Mouse (Mus musculus) cerebral cortex, adult 2 months (tissue): ENCODE results near the gene Lingo1.

ENCODE experiments used
- WGBS: fragments of 180-500 bp; shearing (Covaris S2); methylation state at CpG from one replicate; pipeline ENCODE4 v1.1.7; 2018; 5-methylcytosine and 5-hydroxymethylcytosine counted together

The Lingo1 gene

DNA sequence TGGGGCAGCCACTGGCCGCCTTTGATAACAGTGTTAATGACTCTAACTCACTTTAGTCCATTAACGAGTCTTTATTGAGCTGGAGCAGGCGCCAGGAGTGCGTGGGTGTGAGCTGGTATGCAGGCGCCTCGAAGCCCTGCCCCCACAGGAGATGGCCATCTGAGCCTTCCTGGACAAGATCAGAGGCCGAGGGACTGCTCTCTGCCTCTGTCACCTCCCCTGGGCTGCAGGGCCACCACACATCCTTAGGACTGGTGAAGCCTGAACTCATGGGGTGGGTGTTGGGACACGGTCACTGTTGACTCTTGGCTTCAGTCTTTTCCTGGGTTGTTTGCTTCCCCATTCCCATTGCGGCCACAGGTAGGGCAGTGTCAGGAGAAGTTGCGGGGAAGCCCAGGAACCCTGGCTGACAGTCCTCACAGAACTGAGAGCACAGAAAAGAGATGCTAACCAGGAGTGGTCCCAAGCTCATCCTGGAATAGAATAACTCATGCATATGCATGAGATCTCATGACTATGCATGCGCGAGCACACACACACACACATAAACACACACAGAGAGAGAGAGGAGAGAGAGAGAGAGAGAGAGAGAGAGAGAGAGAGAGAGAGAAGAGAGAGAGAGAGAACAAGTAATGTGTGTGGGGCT, 191.3 kb downstream of the Lingo1 start:
- WGBS = 30% methylated on average over 12 of the region's 12 CpGs

DNA sequence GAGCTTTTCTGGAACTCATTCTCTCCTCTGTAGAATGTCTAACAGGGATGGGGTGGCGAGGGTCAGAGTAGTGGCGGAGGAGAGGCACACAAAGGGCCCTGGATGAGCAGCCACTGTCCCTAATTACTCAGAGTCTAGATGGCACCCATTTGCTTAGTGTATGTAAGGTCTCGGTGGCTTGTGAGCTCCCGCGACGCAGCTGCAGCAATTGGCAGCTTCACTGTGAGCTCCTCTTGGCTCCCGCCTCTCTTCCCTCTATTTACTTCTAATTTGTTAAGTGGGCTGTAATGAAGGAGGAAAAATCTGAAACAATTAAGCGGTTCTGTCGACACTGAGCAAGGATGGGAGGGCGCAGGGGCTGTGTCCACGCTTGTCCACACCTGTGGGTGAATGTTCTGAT, 195.6 kb downstream of the Lingo1 start:
- 38% methylated on average over 11 of the region's 11 CpGs for WGBS

DNA sequence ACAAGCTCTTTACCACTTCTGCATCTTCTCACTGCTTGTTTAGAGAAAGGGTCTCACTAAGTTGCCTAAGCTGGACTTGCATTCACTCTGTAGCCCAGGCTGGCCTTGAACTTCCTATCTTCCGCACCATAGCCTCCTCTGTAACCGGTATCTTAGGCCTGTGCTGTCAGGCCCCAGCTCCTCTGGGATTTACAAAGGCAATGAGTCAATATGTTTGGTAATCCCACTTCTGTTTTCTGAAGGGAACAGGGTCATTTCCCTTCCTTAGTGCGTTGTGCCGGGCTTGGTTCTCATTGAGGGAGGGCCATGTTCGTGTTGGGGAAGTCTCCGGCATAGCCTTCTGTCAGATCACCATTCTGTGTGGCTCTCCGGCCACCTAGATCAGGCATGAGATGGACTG, 203.6 kb downstream of the Lingo1 start:
- WGBS = 84% methylated on average over 7 of the region's 7 CpGs

DNA sequence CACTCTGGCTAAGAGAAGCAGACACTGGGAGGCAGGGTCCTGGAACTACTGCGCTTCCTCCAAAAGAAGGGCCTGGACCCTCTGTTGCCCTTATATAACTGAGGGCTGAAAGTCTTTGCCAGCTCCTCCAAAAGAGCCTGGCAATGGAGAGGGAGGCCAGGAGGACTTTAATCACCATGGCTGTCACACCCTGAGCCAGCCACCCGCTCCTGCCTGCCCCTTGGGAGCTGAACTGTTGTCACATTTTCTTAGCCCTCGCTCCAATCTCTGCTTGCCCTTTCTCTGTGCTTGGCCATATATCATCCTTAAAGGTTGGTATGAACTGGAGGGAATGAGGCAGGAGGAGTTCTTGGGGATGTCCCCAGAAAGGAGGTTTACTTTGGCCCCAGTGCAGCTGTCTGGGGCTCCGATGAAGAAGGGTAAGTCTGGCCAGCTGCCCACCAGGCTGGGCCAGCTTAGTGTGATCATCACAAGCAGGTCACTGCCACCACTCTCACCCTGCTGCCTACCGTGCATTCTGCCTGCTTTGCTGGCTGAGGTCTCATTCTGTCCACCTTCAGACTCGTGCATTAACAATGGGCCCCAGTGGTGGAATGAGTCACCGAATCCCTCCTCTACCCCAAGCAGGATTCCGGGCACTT, 204.9 kb downstream of the Lingo1 start:
- WGBS = 80% methylated on average over 8 of the region's 8 CpGs

DNA sequence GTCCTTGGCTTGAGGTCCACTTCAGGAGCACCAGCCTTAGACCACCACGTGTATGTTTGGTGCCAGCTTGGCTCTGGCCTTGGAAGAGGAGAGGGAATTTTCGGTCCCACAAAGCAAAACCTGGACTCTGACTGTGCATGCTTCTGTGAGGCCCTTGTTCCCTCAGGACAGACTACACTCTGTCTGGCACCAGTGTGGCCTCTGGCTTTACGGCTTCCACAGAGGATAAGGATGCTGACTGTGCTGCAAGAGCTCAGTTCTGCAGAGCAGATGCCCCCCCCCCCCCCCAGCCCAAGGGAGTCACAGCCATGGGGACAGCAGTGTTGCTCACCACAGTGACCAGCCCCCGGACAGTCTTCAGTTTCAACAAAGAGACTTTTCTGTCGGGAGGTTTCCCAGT, 206.5 kb downstream of the Lingo1 start:
- WGBS = 64% methylated on average over 5 of the region's 5 CpGs

DNA sequence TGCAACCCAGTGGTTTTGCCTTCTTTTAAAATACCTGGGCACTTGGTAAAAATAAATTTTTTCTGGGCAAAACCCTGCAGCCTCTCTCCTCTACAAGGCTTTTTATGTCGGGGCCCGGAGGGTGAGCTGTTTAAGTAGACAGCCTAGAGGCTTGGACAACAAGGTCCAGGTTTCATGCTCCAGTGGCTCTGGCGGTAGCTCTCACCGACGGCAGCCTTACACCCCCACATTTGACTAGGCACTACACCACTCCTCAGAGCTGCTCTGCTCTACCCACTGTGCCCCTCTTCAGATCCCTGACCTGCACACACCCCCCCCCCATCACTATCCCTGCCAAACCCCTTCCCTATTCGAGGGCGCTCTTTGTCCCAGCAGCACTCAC, 212.2 kb downstream of the Lingo1 start:
- 66% methylated on average over 7 of the region's 7 CpGs for WGBS

DNA sequence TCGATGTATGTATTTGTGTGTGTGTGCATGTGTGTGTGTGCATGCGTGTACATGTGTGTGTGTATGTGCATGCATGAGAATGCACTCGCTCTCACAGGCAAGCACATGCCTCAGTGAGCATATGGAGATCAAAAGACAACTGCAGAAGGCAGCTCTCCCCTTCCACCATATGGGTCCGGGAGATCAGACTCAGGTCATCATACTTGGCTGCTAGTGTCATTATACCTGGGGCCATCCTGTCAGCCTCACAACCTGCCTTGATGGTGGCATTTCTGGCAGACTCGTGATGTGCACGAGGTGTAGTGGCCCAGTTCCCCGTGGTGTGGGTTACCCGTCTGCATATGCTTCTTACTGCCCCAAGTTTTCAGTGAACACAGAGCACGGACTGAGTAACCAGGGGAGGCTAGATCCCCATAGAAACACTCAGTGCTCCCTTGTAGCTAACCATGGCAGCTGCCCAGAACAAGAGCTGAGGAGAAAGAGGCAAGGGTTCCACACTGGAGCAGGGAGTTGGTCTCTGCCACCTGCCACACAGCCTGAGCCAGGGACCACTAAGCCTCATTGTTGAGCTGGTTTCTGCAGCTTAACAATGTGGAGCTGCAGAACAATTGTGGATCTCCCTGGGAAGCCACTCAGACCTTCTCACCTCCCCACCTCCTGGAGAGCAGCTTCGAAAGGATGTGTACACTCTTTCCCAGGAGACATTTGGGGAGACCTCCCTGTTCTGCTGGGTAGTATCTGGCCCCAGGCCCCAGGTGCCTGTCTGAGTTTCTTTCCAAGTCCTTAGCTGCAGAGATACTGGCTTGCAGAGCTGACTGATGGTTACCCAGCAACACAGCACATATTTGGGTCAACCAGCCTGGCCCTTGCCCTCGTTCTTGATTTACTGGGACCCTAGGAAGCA, 212.9 kb downstream of the Lingo1 start:
- 66% methylated on average over 11 of the region's 11 CpGs for WGBS

DNA sequence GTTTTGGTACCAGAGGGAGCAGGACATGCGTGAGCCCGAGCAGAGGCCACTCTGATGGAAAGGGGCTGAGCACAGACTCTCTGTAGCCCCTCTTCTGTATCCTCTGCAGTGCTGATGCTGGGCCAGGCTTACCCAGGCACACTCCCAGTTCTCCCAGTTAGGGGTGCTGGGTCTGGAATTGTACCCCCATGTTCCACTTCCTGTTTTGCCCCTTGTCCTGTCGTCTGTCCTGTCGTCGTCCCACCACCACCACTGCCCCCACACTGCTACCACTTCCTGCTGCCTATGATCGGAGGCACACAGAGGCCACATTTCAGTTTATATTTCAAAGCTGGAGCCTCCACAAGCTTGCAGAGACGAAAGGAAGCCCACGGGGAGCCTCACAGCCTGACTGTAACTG, 213.6 kb downstream of the Lingo1 start:
- 73% methylated on average over 8 of the region's 8 CpGs for WGBS

DNA sequence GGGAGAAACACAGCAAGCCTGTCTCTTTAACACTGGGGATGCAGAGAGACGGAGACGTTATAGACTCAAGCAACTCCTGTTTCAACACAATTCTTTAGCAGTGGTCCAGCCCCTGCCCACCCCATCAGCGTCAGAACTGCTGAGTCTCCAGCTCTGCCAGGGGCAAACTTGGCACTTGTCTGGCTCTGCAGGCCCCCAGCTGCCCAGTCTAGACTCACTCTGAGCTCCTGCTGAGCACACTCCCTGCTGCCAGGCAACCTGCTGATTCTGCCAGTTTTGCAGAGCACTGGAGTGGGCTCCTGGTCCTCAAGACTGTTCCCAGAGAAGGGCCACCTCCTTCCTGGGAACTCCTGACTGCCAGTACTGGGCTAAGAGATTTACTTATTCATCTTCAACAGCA, 214.6 kb downstream of the Lingo1 start:
- 53% methylated on average over 3 of the region's 3 CpGs for WGBS

DNA sequence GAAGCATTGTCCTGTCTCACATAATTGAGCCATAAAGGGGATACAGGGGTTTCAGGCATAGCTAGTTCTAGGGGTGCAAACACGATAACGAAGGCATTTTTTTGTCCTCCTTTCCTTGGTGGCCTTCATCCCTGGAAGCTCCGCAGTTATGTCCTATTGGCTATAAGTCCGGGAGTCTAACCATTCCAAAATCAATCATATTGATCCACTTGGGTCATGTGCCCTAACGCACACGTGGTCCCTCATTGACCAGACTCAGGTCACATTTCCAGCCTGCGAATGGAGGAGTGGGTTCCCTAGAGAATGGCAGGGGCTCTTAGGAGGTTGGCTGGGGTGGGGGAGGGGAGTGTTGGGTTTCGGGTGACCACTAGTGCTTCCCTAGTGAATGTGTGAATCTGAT, 215.3 kb downstream of the Lingo1 start:
- 88% methylated on average over 8 of the region's 8 CpGs for WGBS

DNA sequence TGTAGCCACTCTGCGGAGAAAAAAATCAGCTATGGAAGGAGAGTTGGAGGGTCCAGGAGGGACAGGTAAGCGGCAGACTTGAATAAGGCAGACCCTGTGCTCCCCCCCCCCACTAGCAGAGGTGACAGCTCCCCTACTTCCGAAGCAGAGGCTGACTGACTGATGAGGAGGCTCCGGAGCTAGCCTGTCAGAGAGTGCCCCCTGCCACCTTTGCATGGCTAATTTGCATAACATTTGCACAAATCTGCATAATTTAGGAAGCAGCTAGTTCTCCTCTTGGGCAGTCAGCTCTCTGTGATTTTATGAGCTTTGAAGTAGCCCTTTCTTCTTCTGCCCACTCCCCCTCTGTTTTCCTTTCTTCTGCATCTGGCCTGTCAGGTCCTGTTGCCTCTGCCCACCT, 216.2 kb downstream of the Lingo1 start:
- 64% methylated on average over 4 of the region's 4 CpGs for WGBS

DNA sequence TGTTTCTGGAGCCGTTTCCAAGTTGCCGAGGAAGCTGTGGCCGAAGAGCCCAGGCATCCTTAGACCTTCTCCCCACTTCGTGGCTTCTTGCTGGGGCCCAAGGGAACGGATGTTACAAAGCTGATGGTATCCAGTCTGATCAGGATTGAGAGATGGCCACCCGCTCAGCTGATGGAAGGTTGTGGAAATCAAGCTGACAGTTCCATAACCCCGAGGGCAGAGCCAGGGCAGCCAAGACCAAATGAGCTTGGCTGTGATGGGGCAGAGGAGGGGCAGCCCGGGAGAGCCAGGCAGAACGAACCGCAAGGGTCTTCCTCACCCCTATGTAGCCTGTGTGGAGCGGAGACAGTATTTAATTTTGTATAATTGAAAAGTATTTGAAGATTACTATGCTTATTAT, 218.9 kb downstream of the Lingo1 start:
- 72% methylated on average over 11 of the region's 11 CpGs for WGBS

DNA sequence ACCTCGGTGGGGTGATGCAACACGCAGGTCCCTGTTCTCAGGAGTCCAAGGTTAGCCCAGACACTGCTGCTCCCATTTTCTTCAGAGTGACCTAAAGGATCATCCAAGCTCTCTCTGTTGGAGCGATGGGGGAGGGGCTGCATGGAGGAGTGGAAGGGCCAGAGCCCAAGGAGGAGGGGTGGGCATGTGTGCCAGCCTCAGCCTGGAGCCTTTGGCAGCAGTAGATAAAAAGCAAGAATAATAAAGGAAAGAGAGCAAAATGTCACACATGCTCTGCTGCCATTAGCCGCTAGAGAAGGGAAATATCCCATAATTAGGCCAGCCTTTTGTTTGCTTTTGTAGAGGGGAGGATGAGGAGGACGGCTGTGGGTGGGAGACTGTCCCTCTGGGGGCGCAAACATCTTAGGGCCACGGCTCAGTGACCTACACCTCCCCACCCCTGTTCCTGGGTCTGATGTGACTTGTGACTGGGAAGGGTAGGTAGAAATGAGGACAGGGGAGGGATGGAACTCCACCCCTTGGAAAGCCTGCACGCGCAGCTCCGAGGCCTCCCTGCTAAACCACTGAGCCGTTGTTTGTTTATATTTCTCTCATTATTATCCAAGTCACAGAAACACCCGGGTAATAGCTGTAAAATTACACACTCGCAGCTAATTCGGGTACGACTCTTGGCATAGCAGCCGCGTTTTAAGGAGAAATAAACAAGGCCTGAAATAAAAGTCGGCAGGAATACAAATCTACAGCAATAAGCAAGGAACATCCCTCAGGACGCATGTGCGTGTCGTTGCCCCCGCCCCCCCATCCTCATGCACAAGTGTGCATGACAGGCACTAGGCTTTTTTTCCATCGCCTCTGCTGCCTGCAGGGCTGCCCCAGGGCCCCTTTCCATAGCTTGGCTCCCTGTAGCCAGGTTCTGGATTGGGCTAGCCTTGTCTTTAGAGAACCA, 223.5 kb downstream of the Lingo1 start:
- WGBS = 38% methylated on average over 23 of the region's 23 CpGs
